Mouse (Mus musculus): ENCODE data around the gene Stmn1. TPM values are rescaled to one million over a fixed set of nuclear protein-coding genes. Genes with fewer than 3 reads are reported as not detected.

Gene Stmn1
- polyA plus RNA-seq (2012; rRNA removed): 5.9 and 8.4 TPM in 2 replicates

DNA sequence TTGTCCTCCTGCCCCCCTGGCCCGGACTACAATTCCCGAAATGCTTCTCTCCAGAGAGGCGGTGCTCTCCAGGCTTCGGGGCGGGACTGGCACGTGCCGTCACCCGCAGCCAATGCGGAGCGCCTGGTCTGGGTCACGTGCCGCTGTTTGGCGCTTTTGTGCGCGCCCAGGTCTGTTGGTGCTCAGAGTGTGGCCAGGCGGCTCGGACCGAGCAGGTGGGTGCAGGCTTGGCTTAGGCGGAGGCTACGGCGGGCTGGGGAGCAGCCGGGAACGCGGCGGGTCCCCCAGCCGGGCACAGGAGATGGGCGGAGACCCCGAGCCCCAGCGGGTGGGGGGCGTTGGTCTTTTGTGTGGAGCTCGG, at the start of gene Stmn1:
Gene Stmn1 (plus strand): TSS at position 106 of the 361 bp plus-strand sequence.

DNA sequence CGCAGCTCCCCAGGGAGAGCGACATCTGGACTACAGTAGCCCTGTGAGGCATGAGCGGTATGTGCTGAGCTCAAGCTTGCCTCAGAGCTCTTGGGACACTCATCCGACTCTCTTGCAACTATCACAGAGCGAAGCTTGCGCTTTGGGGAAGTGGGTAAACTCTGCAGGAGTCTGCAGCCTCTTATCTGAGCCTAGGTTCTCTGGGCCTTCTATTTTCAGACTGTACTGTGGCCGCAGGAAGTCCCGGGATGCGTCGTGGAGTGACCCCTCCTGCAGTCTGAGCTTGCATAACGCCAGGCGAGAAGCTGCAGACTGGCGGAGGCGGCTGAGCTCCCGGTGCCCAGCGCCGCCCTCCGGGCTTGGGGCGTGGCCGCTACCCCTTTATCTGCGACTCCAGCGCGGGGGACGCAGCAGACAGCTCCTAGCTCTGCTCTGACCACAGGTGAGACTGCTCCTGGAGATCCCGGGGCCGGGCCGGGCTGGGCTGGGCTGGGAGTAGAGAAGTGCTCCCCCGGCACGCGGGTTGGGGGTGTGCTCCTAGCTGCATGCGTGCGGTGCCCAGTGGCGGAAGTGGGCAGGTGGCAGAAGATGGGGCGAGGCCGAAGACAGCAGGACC, 28.6 kb downstream of the Stmn1 start, which contains the start of gene Paqr7:
Gene Paqr7 (plus strand): TSS at position 103 of the 616 bp plus-strand sequence.

DNA sequence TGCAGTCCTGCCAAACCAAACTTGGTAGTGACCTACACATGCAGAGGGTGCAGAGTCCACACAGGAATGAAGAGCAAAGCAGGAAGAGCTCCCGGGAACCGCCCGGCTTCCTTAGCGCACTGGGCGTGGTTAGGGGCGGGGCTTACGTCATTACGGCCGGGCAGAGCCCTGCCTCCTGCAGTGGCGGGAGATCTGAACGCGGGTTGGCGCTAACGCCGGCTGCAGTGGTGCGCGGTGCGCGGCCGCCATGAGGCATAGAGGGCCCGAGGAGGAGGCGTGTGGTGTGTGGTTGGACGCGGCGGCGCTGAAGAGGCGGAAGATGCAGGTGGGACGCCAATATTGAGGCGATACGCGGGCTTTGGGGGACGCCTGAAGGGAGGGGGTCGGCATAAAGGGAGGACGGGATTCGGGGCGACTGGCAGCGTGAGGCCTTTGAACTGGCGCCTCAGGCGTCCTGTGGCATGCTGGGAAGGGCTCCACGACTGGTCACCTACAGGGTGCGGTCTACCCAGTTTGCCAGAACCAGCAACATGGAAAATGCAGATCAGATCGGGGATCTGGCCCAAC, 42.8 kb downstream of the Stmn1 start, which contains the start of gene Aunip:
Gene Aunip (plus strand): TSS at position 155 of the 567 bp plus-strand sequence.

Other genes starting within 250 kb of the Stmn1 start
- gene Catsper4, start 240.9 kb upstream of the Stmn1 start, polyA plus RNA-seq (2012; rRNA removed): 0.25 TPM in 1 of 2 replicates, not detected in the other
- gene Cnksr1, start 229.9 kb upstream of the Stmn1 start, polyA plus RNA-seq (2012; rRNA removed): 5.2 and 6.8 TPM in 2 replicates
- 0.16 and 0.17 TPM in 2 replicates for gene E130218I03Rik, start 224.7 kb upstream of the Stmn1 start, polyA plus RNA-seq (2012; rRNA removed)
- 13.4 and 15.5 TPM in 2 replicates for gene Zfp593, start 222.7 kb upstream of the Stmn1 start, polyA plus RNA-seq (2012; rRNA removed)
- 0.44 TPM in 1 of 2 replicates, not detected in the other for gene Gm30191, start 221.4 kb upstream of the Stmn1 start, polyA plus RNA-seq (2012; rRNA removed)
- gene Grrp1, start 214.2 kb upstream of the Stmn1 start, polyA plus RNA-seq (2012; rRNA removed): 56.5 and 60.9 TPM in 2 replicates
- 2.3 and 3.9 TPM in 2 replicates for gene Pdik1l, start 180.4 kb upstream of the Stmn1 start, polyA plus RNA-seq (2012; rRNA removed)
- 0.36 and 1.1 TPM in 2 replicates for gene Trim63, start 153.2 kb upstream of the Stmn1 start, polyA plus RNA-seq (2012; rRNA removed)
- 10.6 and 10.8 TPM in 2 replicates for gene Slc30a2, start 125.1 kb upstream of the Stmn1 start, polyA plus RNA-seq (2012; rRNA removed)
- gene Extl1, start 84.5 kb upstream of the Stmn1 start, polyA plus RNA-seq (2012; rRNA removed): 1.1 and 1.8 TPM in 2 replicates
- 14.3 and 20.1 TPM in 2 replicates for gene Pafah2, start 72.0 kb upstream of the Stmn1 start, polyA plus RNA-seq (2012; rRNA removed)
- gene Paqr7, start 28.4 kb downstream of the Stmn1 start, polyA plus RNA-seq (2012; rRNA removed): 133 and 163 TPM in 2 replicates
- 1.1 and 1.5 TPM in 2 replicates for gene Aunip, start 42.7 kb downstream of the Stmn1 start, polyA plus RNA-seq (2012; rRNA removed)
- 131 and 161 TPM in 2 replicates for gene Mtfr1l, start 67.1 kb downstream of the Stmn1 start, polyA plus RNA-seq (2012; rRNA removed)
- 54.2 and 57.7 TPM in 2 replicates for gene Selenon, start 83.8 kb downstream of the Stmn1 start, polyA plus RNA-seq (2012; rRNA removed)
- gene Man1c1, start 236.0 kb downstream of the Stmn1 start, polyA plus RNA-seq (2012; rRNA removed): 7.0 and 9.6 TPM in 2 replicates

Measured in ovary, adult 2 months (tissue).